Mouse (Mus musculus) ES-E14 (cell line): ENCODE results near the gene Lrrc8d. TPM values are rescaled to one million over a fixed set of nuclear protein-coding genes. Genes with fewer than 3 reads are reported as not detected.

Experiments
- DNase-seq: peaks from one replicate; pipeline ENCODE4 v3.0.0-alpha.2; 2013; ENCODE audit warnings: low read depth, low spot score
- H3K27ac ChIP-seq: 2 replicates; pipeline ENCODE4 v1.5.1; 2012; ENCODE audit warnings: low read depth, mild to moderate bottlenecking, low read length, moderate library complexity, mixed read lengths; ENCODE audit not compliant: poor library complexity, insufficient read depth, severe bottlenecking
- H3K36me3 ChIP-seq: 2 replicates; pipeline ENCODE4 v1.6.1; 2012; ENCODE audit warnings: mild to moderate bottlenecking, low read length, moderate library complexity, mixed read lengths; ENCODE audit not compliant: control insufficient read depth, poor library complexity, insufficient read depth, severe bottlenecking
- H3K4me1 ChIP-seq, 2 experiments: fragments of 150-350 bp in 1 of 2; sonication (generic) in 1 of 2; 2 replicates each; pipeline ENCODE4 v1.6.1; 2012; ENCODE audit warnings: low read length in 2 of 2, mild to moderate bottlenecking in 1 of 2, mixed read lengths in 1 of 2; ENCODE audit not compliant: control insufficient read depth in 2 of 2, insufficient read depth in 2 of 2, poor library complexity in 1 of 2
- H3K4me3 ChIP-seq, 2 experiments: fragments of 150-350 bp in 1 of 2; sonication (generic) in 1 of 2; 2 replicates each; pipeline ENCODE4 v1.5.1; 2012; ENCODE audit warnings: low read length in 2 of 2, low read depth in 1 of 2, mild to moderate bottlenecking in 1 of 2, mixed read lengths in 1 of 2; ENCODE audit not compliant: insufficient read depth in 1 of 2, poor library complexity in 1 of 2, severe bottlenecking in 1 of 2
- H3K9ac ChIP-seq: 2 replicates; pipeline ENCODE4 v1.6.1; 2012; ENCODE audit warnings: low read depth, mild to moderate bottlenecking, low read length, mixed read lengths; ENCODE audit not compliant: poor library complexity, insufficient read depth, severe bottlenecking
- H3K9me3 ChIP-seq: fragments of 150-350 bp; sonication (generic); 2 replicates; pipeline ENCODE4 v1.6.1; 2012; ENCODE audit warnings: low read depth, mild to moderate bottlenecking, low read length; ENCODE audit not compliant: control insufficient read depth, insufficient read depth
- CHD2 ChIP-seq: IDR thresholded peaks from 2 replicates; pipeline ENCODE4 v1.6.1; 2014; ENCODE audit warnings: mild to moderate bottlenecking, low read depth, low read length, inconsistent platforms
- HCFC1 ChIP-seq: IDR thresholded peaks from 2 replicates; pipeline ENCODE4 v1.6.1; 2012; ENCODE audit warnings: low read length, inconsistent platforms, borderline replicate concordance; ENCODE audit not compliant: insufficient read depth
- MAFK ChIP-seq: IDR thresholded peaks from 2 replicates; pipeline ENCODE4 v1.6.1; 2014; ENCODE audit warnings: mild to moderate bottlenecking, low read depth, low read length, inconsistent platforms; ENCODE audit not compliant: insufficient read depth
- ZC3H11A ChIP-seq: IDR thresholded peaks from 2 replicates; pipeline ENCODE4 v1.6.1; 2012; ENCODE audit warnings: low read depth, mild to moderate bottlenecking, inconsistent platforms, low read length, borderline replicate concordance
- ZNF384 ChIP-seq: IDR thresholded peaks from 2 replicates; pipeline ENCODE4 v1.6.1; 2012; ENCODE audit warnings: low read depth, low read length, inconsistent platforms
- in situ Hi-C, 2 experiments: fragments of 600-800 bp; cut with MboI; formaldehyde crosslinking; loops; one replicate each; pipeline ENCODE4 v1.15.1; 2025; ENCODE audit warnings: low sequenced_read_pairs in 2 of 2, inconsistent platforms in 1 of 2; ENCODE audit not compliant: unreplicated experiment in 2 of 2
- total RNA-seq: library from RNA; depleted of rRNA; stranded (reverse); fragments of 300-350 nt; gene quantifications from 2 replicates; pipeline ENCODE4 v1.2.3, GENCODE M21; 2012

Gene Lrrc8d
- total RNA-seq, 1 experiment, result 23.2 TPM

DNA sequence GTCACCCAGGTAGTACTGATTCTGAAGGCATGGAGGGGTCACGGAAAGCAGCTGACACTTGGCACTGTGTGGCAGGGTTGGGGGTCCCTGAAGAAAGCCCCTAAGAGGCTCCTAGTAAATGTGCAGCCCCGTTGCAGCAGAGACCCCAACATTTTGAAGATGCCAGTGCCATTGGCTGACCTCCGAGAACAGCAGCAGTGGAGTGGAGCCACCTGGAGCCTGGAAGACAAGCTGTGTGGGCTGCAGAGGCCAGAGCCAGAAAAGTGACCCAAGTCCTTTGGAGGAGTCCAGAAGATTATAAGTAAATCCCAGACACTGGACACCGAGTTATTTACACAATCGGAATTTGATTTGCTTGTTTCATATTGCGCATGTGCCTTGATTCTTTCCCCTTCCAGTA is 32.4 kb upstream of the Lrrc8d start:
- no peaks in the 10 kb centered on the region for H3K9me3 ChIP-seq

DNA sequence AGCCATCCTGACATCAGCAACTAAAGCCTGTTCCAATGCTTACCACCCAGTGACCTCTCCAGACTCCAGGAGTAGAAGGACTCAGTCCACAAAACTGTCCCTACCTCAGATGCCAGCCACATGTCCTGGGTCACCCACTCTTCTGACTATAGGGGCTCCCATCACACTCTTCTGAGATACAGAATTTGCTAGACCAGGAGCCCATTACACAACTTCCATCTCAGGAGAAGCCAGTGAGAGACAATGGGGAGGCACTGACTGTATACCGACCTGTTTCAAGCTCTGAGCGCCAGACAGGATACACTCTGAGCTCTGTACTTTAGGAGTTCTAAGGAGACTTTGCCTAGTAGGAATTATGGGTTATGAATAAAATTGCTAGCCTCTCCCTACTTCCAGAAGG is 30.7 kb upstream of the Lrrc8d start:
- no peak overlapping the region for H3K9ac ChIP-seq
- H3K36me3 ChIP-seq, result no peaks in the 10 kb centered on the region
- H3K4me3 ChIP-seq, result no peak overlapping the region
- H3K4me1 ChIP-seq, result peaks cover 6 to 9% of the 10 kb centered on the region in 2 experiments
- no peaks in the 10 kb centered on the region for H3K9me3 ChIP-seq
- H3K27ac ChIP-seq, result no peak overlapping the region
- DNase-seq, result no peak
- TF ChIP-seq ZC3H11A, result no peak
- TF ChIP-seq HCFC1, result no peak
- no peak for TF ChIP-seq CHD2
- no peak for TF ChIP-seq MAFK
- TF ChIP-seq ZNF384, result no peak
- in situ Hi-C loops, result no loop called here

More for the DNA sequence above, 32.4 kb upstream of the Lrrc8d start:
- DNase-seq, result no peak
- Histone ChIP-seq H3K27ac (no peak overlapping the region), H3K9ac (no peak overlapping the region), H3K4me3 (no peak overlapping the region), H3K36me3 (no peaks in the 10 kb centered on the region), H3K4me1 (peaks cover 4 to 7% of the 10 kb centered on the region in 2 experiments)
- in situ Hi-C loops, result no loop called here
- TF ChIP-seq CHD2 (no peak), ZC3H11A (no peak), MAFK (no peak)

DNA sequence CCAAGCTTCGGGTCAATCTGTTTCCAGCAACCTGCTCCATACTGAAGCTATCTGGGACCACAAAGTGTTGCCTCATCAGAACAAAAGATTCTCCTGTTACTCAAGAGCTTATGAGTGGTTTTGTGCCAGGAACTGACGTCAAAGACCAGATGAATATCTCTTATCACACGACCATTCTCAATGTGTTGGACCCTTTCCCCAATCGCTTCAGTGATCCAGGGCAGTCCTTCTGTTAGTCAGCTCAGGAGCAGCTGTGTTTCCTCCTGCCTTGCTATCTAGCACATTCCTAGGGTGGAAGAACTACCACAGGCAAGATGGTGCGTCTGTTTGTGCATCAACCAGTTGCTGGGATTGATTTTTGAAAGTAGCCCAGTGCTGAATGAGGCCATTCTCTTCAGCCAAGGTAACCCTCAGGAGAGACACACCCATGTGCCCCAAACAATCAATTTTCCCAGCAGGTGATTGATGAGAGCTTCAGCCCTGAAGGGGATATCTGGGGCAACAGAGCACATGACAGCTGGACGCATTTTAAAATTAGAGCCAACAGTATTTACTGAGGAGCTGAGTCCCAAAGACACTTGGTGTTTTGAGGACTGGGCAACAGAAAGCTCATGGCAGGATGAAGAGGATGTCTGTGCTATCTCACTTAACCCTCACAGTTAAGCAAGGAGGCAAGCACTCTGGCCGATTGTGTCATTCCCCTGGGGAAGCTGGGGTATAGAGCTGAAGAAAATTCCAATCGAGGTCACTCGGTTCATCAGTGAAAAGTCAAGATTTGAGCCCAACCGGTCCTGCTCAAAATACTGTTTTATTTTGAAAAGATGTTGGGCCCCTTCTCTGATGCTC is 30.0 kb upstream of the Lrrc8d start:
- Histone ChIP-seq H3K4me3 (no peak overlapping the region), H3K36me3 (no peaks in the 10 kb centered on the region), H3K9me3 (no peaks in the 10 kb centered on the region), H3K9ac (no peak overlapping the region), H3K27ac (no peak overlapping the region), H3K4me1 (peaks cover 6 to 9% of the 10 kb centered on the region in 2 experiments)
- in situ Hi-C loops, result no loop called here
- no peak for DNase-seq
- TF ChIP-seq ZNF384, result no peak
- no peak for TF ChIP-seq CHD2
- no peak for TF ChIP-seq ZC3H11A
- TF ChIP-seq HCFC1, result no peak
- no peak for TF ChIP-seq MAFK

DNA sequence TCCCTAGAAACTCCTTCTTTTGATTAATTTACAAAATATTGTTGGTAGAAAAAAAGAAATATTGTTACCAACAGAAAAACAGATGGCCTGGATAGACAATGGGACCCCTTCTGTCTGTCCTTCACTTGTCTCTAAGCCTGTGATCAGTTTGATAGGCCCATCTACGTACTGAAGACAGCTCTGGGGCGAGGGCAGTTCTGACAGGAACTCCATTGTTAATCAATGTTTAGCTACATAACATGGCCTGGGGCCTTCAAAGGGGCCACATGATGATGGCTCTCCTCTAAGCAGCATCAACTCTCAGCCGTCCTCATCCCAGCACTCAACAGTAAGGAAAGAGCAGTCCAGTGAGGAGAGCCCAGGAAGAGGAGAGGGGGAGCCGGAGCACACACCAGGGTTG is 27.4 kb upstream of the Lrrc8d start:
- Histone ChIP-seq H3K27ac (no peak overlapping the region), H3K4me3 (no peak overlapping the region), H3K4me1 (peaks cover 6 to 9% of the 10 kb centered on the region in 2 experiments), H3K36me3 (no peaks in the 10 kb centered on the region), H3K9ac (no peak overlapping the region), H3K9me3 (no peaks in the 10 kb centered on the region)
- in situ Hi-C loops, result no loop called here
- DNase-seq, result no peak
- TF ChIP-seq ZNF384 (no peak), MAFK (no peak)

DNA sequence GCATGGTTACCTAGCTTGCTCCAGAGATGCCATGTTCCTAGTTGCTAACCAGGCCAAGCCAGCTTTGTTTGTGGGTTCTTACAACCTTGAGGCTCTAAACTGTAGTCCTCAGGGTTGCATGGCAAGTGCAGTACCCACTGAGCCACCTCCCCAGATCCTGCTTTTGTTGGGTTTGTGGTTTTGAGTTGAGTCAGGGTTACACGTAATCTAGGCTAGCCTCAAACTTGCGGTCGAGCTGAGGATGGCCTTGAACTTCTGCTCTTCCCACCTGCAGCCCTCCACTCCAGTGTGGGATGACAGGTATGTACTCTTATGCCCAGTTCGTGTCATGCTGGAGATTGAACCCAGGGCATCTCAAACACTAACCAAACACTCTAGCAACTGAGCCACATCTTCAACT is 24.3 kb upstream of the Lrrc8d start:
- TF ChIP-seq ZNF384 (no peak), MAFK (no peak), ZC3H11A (no peak), HCFC1 (no peak), CHD2 (no peak)

More for the DNA sequence above, 24.3 kb upstream of the Lrrc8d start:
- Histone ChIP-seq H3K36me3 (no peaks in the 10 kb centered on the region), H3K4me1 (peaks cover 4 to 6% of the 10 kb centered on the region in 2 experiments), H3K4me3 (no peak overlapping the region), H3K9ac (no peak overlapping the region), H3K9me3 (no peaks in the 10 kb centered on the region), H3K27ac (no peak overlapping the region)
- in situ Hi-C loops, result loop anchor here in 1 of 2 experiments (25.0 kb wide), 1 partner anchor 187 kb away; no protein-coding TSS in a partner anchor
- no peak for DNase-seq
